8 mouse cellular contexts compared by ENCODE assay signal in the genomic region with DNA sequence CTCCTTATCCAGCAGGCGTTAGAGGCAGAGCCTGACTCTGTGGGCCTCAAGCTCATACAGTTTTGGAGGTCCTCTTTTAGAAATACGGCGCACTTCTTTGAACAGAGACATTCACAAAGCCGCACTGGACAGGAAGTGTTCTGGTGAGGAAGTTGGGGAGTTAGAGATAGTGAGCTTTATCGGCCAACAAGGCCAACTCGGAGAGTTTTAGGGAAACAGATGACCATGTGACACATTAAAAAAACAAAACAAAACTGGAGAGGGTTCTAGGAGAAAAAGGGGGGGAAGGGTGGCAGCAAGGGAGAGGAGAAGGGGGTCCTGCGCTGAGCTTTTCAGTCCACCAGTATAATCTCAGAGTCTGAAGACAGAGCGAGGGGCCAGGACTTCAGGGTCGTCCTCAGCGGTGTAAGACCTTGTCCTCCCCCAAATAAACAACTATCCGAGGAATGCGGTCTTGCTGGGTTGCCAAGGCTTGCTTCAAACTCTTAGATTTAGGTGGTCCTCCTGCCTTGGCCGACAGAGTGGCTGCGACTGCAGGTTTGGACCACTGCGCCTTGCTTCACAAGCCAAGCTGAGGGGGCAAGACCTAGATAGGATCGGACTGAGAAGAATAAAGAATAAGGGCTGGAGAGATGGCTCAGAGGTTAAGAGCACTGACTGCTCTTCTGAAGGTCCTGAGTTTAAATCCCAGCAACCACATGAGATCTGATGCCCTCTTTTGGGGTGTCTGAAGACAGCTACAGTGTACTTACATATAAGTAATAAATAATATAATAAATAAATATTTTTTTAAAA. TPM values are rescaled to one million over a fixed set of nuclear protein-coding genes. Genes with fewer than 3 reads are reported as not detected.
DNase-seq lines count a peak whose midpoint lies in the region; ATAC-seq and TF ChIP-seq lines count a peak whose summit lies in the region.

No protein-coding gene starts in this region.

- H3K4me3 ChIP-seq in kidney, adult 2 months (ENCODE audit: insufficient read depth, low read depth, low read length) = no peak overlapping the region
- H3K4me3 ChIP-seq in ES-Bruce4 (ENCODE audit: low read depth, low read length) = no peak overlapping the region
- H3K4me3 ChIP-seq in liver, embryonic 15.5 days (replicated peaks) = no peak overlapping the region

- no peak for TF ChIP-seq EP300 in ES-Bruce4 (IDR thresholded peaks at IDR 0.05; ENCODE audit: insufficient read depth, low read depth, low read length)

- H3K4me1 ChIP-seq in kidney, adult 2 months (ENCODE audit: control insufficient read depth, insufficient read depth, low read length) = peaks cover 10% of the 10 kb centered on the region; the same call in 1 of the 2 replicates
- H3K4me1 ChIP-seq in ES-Bruce4 (ENCODE audit: control insufficient read depth, insufficient read depth, low read length) = peaks cover 4% of the 10 kb centered on the region
- H3K4me1 ChIP-seq in liver, embryonic 15.5 days (replicated peaks) = peaks cover 21% of the 10 kb centered on the region

- no peaks in the 10 kb centered on the region for H3K36me3 ChIP-seq in kidney, adult 2 months (ENCODE audit: control insufficient read depth, insufficient read depth, low read length)
- H3K36me3 ChIP-seq in ES-Bruce4 (ENCODE audit: control insufficient read depth, insufficient read depth, low read length, poor library complexity, severe bottlenecking) = no peaks in the 10 kb centered on the region
- H3K36me3 ChIP-seq in liver, embryonic 15.5 days (replicated peaks) = no peaks in the 10 kb centered on the region

- peak overlapping the region; percentile 56 for H3K4me2 ChIP-seq in liver, embryonic 15.5 days

- TF ChIP-seq CTCF in kidney, adult 2 months (conservative IDR thresholded peaks at IDR 0.05; ENCODE audit: insufficient read depth, insufficient read length, low read depth, low read length) = no peak
- TF ChIP-seq CTCF in ES-Bruce4 (IDR thresholded peaks at IDR 0.05; ENCODE audit: low read depth, low read length) = no peak

- 0 out of 2 replicates have a peak overlapping the region, but pooled peaks have one; percentile 36 for H3K9ac ChIP-seq in ES-Bruce4 (ENCODE audit: low read depth, poor library complexity, severe bottlenecking)
- H3K9ac ChIP-seq in liver, embryonic 15.5 days = 0 out of 2 replicates have a peak overlapping the region, but pooled peaks have one; percentile 26

- peak; percentile 64 for ATAC-seq in granulocyte monocyte progenitor cell, adult 5-6 weeks (replicated peaks; ENCODE audit: poor library complexity, severe bottlenecking)
- no peak for ATAC-seq in liver, embryonic 15.5 days (ENCODE audit: insufficient read depth)

- TF ChIP-seq POLR2A in kidney, adult 2 months (IDR thresholded peaks at IDR 0.05; ENCODE audit: low read depth, low read length) = no peak
- no peak for TF ChIP-seq POLR2A in ES-Bruce4 (IDR thresholded peaks at IDR 0.05; ENCODE audit: insufficient read depth, low read length)

- WGBS in kidney, adult 2 months = 48% methylated on average over 16 of the region's 16 CpGs
- 11% methylated on average over 16 of the region's 16 CpGs for WGBS in liver, embryonic 15.5 days (ENCODE audit: insufficient replicate concordance)

- H3K9me3 ChIP-seq in ES-Bruce4 (replicated peaks; ENCODE audit: control insufficient read depth, insufficient read depth, low read length, poor library complexity, severe bottlenecking) = no peaks in the 10 kb centered on the region
- no peaks in the 10 kb centered on the region for H3K9me3 ChIP-seq in liver, embryonic 15.5 days (replicated peaks)

- peak; percentile 60 for DNase-seq in kidney, adult 2 months
- DNase-seq in kidney, postnatal 36 days = no peak
- no peak for DNase-seq in thymus, postnatal 14 days
- DNase-seq in embryo, embryonic 10 days (ENCODE audit: low spot score) = no peak
- DNase-seq in urinary bladder, postnatal 36 days (ENCODE audit: low spot score in 2 of 2) = no peak

- H3K27ac ChIP-seq in kidney, adult 2 months (ENCODE audit: insufficient read depth, low read depth, low read length) = peak overlapping the region; percentile 76
- H3K27ac ChIP-seq in ES-Bruce4 (ENCODE audit: insufficient read depth, low read length) = no peak overlapping the region
- H3K27ac ChIP-seq in liver, embryonic 15.5 days (replicated peaks) = peak overlapping the region; percentile 68

- H3K27me3 ChIP-seq in kidney, adult 2 months (replicated peaks; ENCODE audit: control insufficient read depth, insufficient read depth, low read length) = no peaks in the 10 kb centered on the region
- H3K27me3 ChIP-seq in ES-Bruce4 (ENCODE audit: control insufficient read depth, insufficient read depth, low read length, poor library complexity, severe bottlenecking) = no peaks in the 10 kb centered on the region
- H3K27me3 ChIP-seq in liver, embryonic 15.5 days = no peaks in the 10 kb centered on the region

RNA-seq across cellular contexts. Expression of a gene that starts 7.2 kb away (rescaled TPM):
- 391 and 392 TPM in 2 replicates for polyA plus RNA-seq in kidney, adult 2 months (2012; rRNA removed)
- polyA plus RNA-seq in ES-Bruce4 (2011; ENCODE audit: insufficient read depth, insufficient read length, low read depth, missing spikeins) = 179 and 198 TPM in 2 replicates
- total RNA-seq in granulocyte monocyte progenitor cell, adult 5-6 weeks (2014; fragmentation: Nextera tagmentation) = 83.3 and 96.6 TPM in 2 replicates
- 13.6 and 17.3 TPM in 2 replicates for total RNA-seq in granulocyte monocyte progenitor cell, adult 5-6 weeks (2017)
- 83.9 and 93.0 TPM in 2 replicates for polyA plus RNA-seq in liver, embryonic 15.5 days (2015; fragmentation: Nextera tagmentation; extraction: Ambion mirVana)

RNA-seq across cellular contexts. Expression of a gene that starts 16.2 kb away (rescaled TPM):
- 1.1 and 2.4 TPM in 2 replicates for polyA plus RNA-seq in kidney, adult 2 months (2012; rRNA removed)
- polyA plus RNA-seq in ES-Bruce4 (2011; ENCODE audit: insufficient read depth, insufficient read length, low read depth, missing spikeins) = 4.7 and 5.7 TPM in 2 replicates
- total RNA-seq in granulocyte monocyte progenitor cell, adult 5-6 weeks (2014; fragmentation: Nextera tagmentation) = 19.1 and 26.7 TPM in 2 replicates
- total RNA-seq in granulocyte monocyte progenitor cell, adult 5-6 weeks (2017) = 18.2 and 21.1 TPM in 2 replicates
- 21.4 and 23.3 TPM in 2 replicates for polyA plus RNA-seq in liver, embryonic 15.5 days (2015; fragmentation: Nextera tagmentation; extraction: Ambion mirVana)

RNA-seq across cellular contexts. Expression of a gene that starts 33.0 kb away (rescaled TPM):
- 34.9 and 39.6 TPM in 2 replicates for polyA plus RNA-seq in kidney, adult 2 months (2012; rRNA removed)
- polyA plus RNA-seq in ES-Bruce4 (2011; ENCODE audit: insufficient read depth, insufficient read length, low read depth, missing spikeins) = 3.9 and 7.1 TPM in 2 replicates
- total RNA-seq in granulocyte monocyte progenitor cell, adult 5-6 weeks (2014; fragmentation: Nextera tagmentation) = 1.9 TPM in 1 of 2 replicates, not detected in the other
- 3.1 TPM in 1 of 2 replicates, not detected in the other for total RNA-seq in granulocyte monocyte progenitor cell, adult 5-6 weeks (2017)
- polyA plus RNA-seq in liver, embryonic 15.5 days (2015; fragmentation: Nextera tagmentation; extraction: Ambion mirVana) = 5.4 and 7.6 TPM in 2 replicates

RNA-seq across cellular contexts. Expression of a gene that starts 37.0 kb away (rescaled TPM):
- 9.5 and 9.6 TPM in 2 replicates for polyA plus RNA-seq in kidney, adult 2 months (2012; rRNA removed)
- polyA plus RNA-seq in ES-Bruce4 (2011; ENCODE audit: insufficient read depth, insufficient read length, low read depth, missing spikeins) = 0.78 and 1.2 TPM in 2 replicates
- total RNA-seq in granulocyte monocyte progenitor cell, adult 5-6 weeks (2014; fragmentation: Nextera tagmentation) = 11.6 and 18.1 TPM in 2 replicates
- total RNA-seq in granulocyte monocyte progenitor cell, adult 5-6 weeks (2017) = 3.7 and 7.0 TPM in 2 replicates
- polyA plus RNA-seq in liver, embryonic 15.5 days (2015; fragmentation: Nextera tagmentation; extraction: Ambion mirVana) = 1.2 and 1.5 TPM in 2 replicates

RNA-seq across cellular contexts. Expression of a gene that starts 44.7 kb away (rescaled TPM):
- 69.9 and 70.7 TPM in 2 replicates for polyA plus RNA-seq in kidney, adult 2 months (2012; rRNA removed)
- polyA plus RNA-seq in ES-Bruce4 (2011; ENCODE audit: insufficient read depth, insufficient read length, low read depth, missing spikeins) = 69.3 and 71.6 TPM in 2 replicates
- 52.1 and 60.1 TPM in 2 replicates for total RNA-seq in granulocyte monocyte progenitor cell, adult 5-6 weeks (2014; fragmentation: Nextera tagmentation)
- 22.8 and 29.6 TPM in 2 replicates for total RNA-seq in granulocyte monocyte progenitor cell, adult 5-6 weeks (2017)
- 48.8 and 51.1 TPM in 2 replicates for polyA plus RNA-seq in liver, embryonic 15.5 days (2015; fragmentation: Nextera tagmentation; extraction: Ambion mirVana)
